Mouse (Mus musculus) E14TG2a.4 (cell line): ENCODE data around the gene Phip.

Experiments
- H3K27me3 ChIP-seq: 2 replicates; pipeline ENCODE4 v1.6.1; 2014; ENCODE audit warnings: low read length, control low read depth; ENCODE audit not compliant: insufficient read depth
- H3K36me3 ChIP-seq: 2 replicates; pipeline ENCODE4 v1.6.1; 2014; ENCODE audit warnings: low read length, control low read depth; ENCODE audit not compliant: insufficient read depth
- H3K4me1 ChIP-seq: replicated peaks from 2 replicates; pipeline ENCODE4 v1.6.1; 2014; ENCODE audit warnings: low read depth, low read length, control low read depth
- H3K4me3 ChIP-seq: replicated peaks from 2 replicates; pipeline ENCODE4 v1.5.1; 2014; ENCODE audit warnings: mild to moderate bottlenecking, low read length
- H3K9me3 ChIP-seq: 2 replicates; pipeline ENCODE4 v1.6.1; 2014; ENCODE audit warnings: low read length, control low read depth
- CTCF ChIP-seq: conservative IDR thresholded peaks from 2 replicates; pipeline ENCODE4 v1.5.1; 2014; ENCODE audit warnings: low read length
- NANOG ChIP-seq: IDR thresholded peaks from 2 replicates; pipeline ENCODE4 v1.6.1; 2014; ENCODE audit warnings: borderline replicate concordance, low read length, mixed read lengths
- POU5F1 ChIP-seq: IDR thresholded peaks from 2 replicates; pipeline ENCODE4 v1.6.1; 2014; ENCODE audit warnings: low read length, borderline replicate concordance

The Phip gene

GRCm38 (mm10) chr9:82952330-82952729 lies 23.0 kb downstream of the Phip start:
- Histone ChIP-seq H3K9me3 (no peaks in the 10 kb centered on the region), H3K27me3 (no peaks in the 10 kb centered on the region), H3K4me3 (no peak overlapping the region), H3K36me3 (peaks cover 56% of the 10 kb centered on the region), H3K4me1 (no peaks in the 10 kb centered on the region)
- no peak for TF ChIP-seq CTCF
- TF ChIP-seq POU5F1, result no peak
- TF ChIP-seq NANOG, result no peak

GRCm38 (mm10) chr9:82951435-82952004 lies 23.8 kb downstream of the Phip start:
- H3K27me3 ChIP-seq, result no peaks in the 10 kb centered on the region
- H3K36me3 ChIP-seq, result peaks cover 54% of the 10 kb centered on the region
- no peaks in the 10 kb centered on the region for H3K4me1 ChIP-seq
- TF ChIP-seq POU5F1 (no peak), CTCF (no peak), NANOG (no peak)
- no peak overlapping the region for H3K4me3 ChIP-seq
- H3K9me3 ChIP-seq, result no peaks in the 10 kb centered on the region

- TF ChIP-seq CTCF, result no peak
- no peak for TF ChIP-seq NANOG
- no peak for TF ChIP-seq POU5F1
- H3K4me1 ChIP-seq, result no peaks in the 10 kb centered on the region
- no peaks in the 10 kb centered on the region for H3K27me3 ChIP-seq
- H3K9me3 ChIP-seq, result no peaks in the 10 kb centered on the region
- H3K36me3 ChIP-seq, result peaks cover 67% of the 10 kb centered on the region
- H3K4me3 ChIP-seq, result no peak overlapping the region
Observed at GRCm38 (mm10) chr9:82907246-82907645, 68.1 kb downstream of the Phip start.

- Histone ChIP-seq H3K9me3 (no peaks in the 10 kb centered on the region), H3K27me3 (no peaks in the 10 kb centered on the region), H3K36me3 (peaks cover 63% of the 10 kb centered on the region), H3K4me3 (no peak overlapping the region), H3K4me1 (no peaks in the 10 kb centered on the region)
- TF ChIP-seq NANOG (no peak), POU5F1 (no peak), CTCF (no peak)
Observed at GRCm38 (mm10) chr9:82888645-82889044, 86.7 kb downstream of the Phip start.

GRCm38 (mm10) chr9:82884177-82884576 lies 91.1 kb downstream of the Phip start:
- no peak overlapping the region for H3K4me3 ChIP-seq
- TF ChIP-seq POU5F1 (no peak), NANOG (no peak), CTCF (peak; percentile 27)
- no peaks in the 10 kb centered on the region for H3K27me3 ChIP-seq
- H3K36me3 ChIP-seq, result peaks cover 69% of the 10 kb centered on the region
- H3K4me1 ChIP-seq, result no peaks in the 10 kb centered on the region
- no peaks in the 10 kb centered on the region for H3K9me3 ChIP-seq

GRCm38 (mm10) chr9:82877078-82877477 lies 98.2 kb downstream of the Phip start:
- Histone ChIP-seq H3K4me3 (no peak overlapping the region), H3K27me3 (no peaks in the 10 kb centered on the region), H3K9me3 (no peaks in the 10 kb centered on the region), H3K4me1 (no peaks in the 10 kb centered on the region), H3K36me3 (peaks cover 74% of the 10 kb centered on the region)
- TF ChIP-seq CTCF (no peak), NANOG (no peak), POU5F1 (no peak)

- H3K27me3 ChIP-seq, result no peaks in the 10 kb centered on the region
- H3K4me3 ChIP-seq, result no peak overlapping the region
- TF ChIP-seq NANOG, result no peak
- no peak for TF ChIP-seq CTCF
- no peak for TF ChIP-seq POU5F1
- H3K9me3 ChIP-seq, result no peaks in the 10 kb centered on the region
- H3K36me3 ChIP-seq, result peaks cover 37% of the 10 kb centered on the region
- H3K4me1 ChIP-seq, result no peaks in the 10 kb centered on the region
Observed at GRCm38 (mm10) chr9:82867698-82868097, 107.6 kb downstream of the Phip start.

GRCm38 (mm10) chr9:82866121-82866520 lies 109.2 kb downstream of the Phip start:
- TF ChIP-seq CTCF (no peak), POU5F1 (no peak), NANOG (no peak)
- no peaks in the 10 kb centered on the region for H3K27me3 ChIP-seq
- H3K4me3 ChIP-seq, result no peak overlapping the region
- no peaks in the 10 kb centered on the region for H3K9me3 ChIP-seq
- H3K36me3 ChIP-seq, result peaks cover 26% of the 10 kb centered on the region
- no peaks in the 10 kb centered on the region for H3K4me1 ChIP-seq
